Mouse (Mus musculus) embryonic facial prominence, embryonic 13.5 days (tissue): ENCODE measurements around the gene Prss38. TPM values are rescaled to one million over a fixed set of nuclear protein-coding genes. Genes with fewer than 3 reads are reported as not detected.

ENCODE experiments used
- ATAC-seq: fragments of 200-750 bp; cut with Nextera tagmentation; 2 replicates; pipeline ENCODE4 v1.8.0; 2017; ENCODE audit warnings: low read depth; ENCODE audit not compliant: insufficient number of reproducible peaks, insufficient read depth, low FRiP score, low TSS enrichment
- H3K27ac ChIP-seq: fragments of 300-500 bp; sonication (generic); 2 replicates; pipeline ENCODE4 v1.5.1; 2015; ENCODE audit warnings: moderate library complexity, mild to moderate bottlenecking, inconsistent platforms
- H3K27me3 ChIP-seq: fragments of 300-500 bp; sonication (generic); 2 replicates; pipeline ENCODE4 v1.6.1; 2015; ENCODE audit warnings: mild to moderate bottlenecking, inconsistent platforms
- H3K36me3 ChIP-seq: fragments of 300-500 bp; sonication (generic); 2 replicates; pipeline ENCODE4 v1.6.1; 2015; ENCODE audit warnings: mild to moderate bottlenecking, inconsistent platforms
- H3K4me1 ChIP-seq: fragments of 300-500 bp; sonication (generic); 2 replicates; pipeline ENCODE4 v1.6.1; 2015; ENCODE audit warnings: inconsistent platforms
- H3K4me2 ChIP-seq: fragments of 300-500 bp; sonication (generic); 2 replicates; pipeline ENCODE4 v1.6.1; 2015; ENCODE audit warnings: moderate library complexity, mild to moderate bottlenecking, inconsistent platforms
- H3K4me3 ChIP-seq: fragments of 300-500 bp; sonication (generic); 2 replicates; pipeline ENCODE4 v1.5.1; 2015; ENCODE audit warnings: mild to moderate bottlenecking, inconsistent platforms
- H3K9ac ChIP-seq: fragments of 300-500 bp; sonication (generic); 2 replicates; pipeline ENCODE4 v1.6.1; 2015; ENCODE audit warnings: mild to moderate bottlenecking, inconsistent platforms
- H3K9me3 ChIP-seq: fragments of 300-500 bp; sonication (generic); 2 replicates; pipeline ENCODE4 v1.6.1; 2016; ENCODE audit warnings: inconsistent platforms
- WGBS: fragments of 180-500 bp; shearing (Covaris S2); methylation state at CpG from one replicate; pipeline ENCODE4 v1.1.7; 2015; ENCODE audit warnings: mixed read lengths; 5-methylcytosine and 5-hydroxymethylcytosine counted together
- polyA plus RNA-seq: library from polyadenylated mRNA; unstranded; fragments of >200 nt; fragmentation: Nextera tagmentation; extraction: Ambion mirVana; gene quantifications from 2 replicates; pipeline ENCODE4 v1.2.1, GENCODE M21; 2015

The Prss38 gene
- polyA plus RNA-seq, 1 experiment from 2014 or later, result not detected

- no peak overlapping the region for H3K4me3 ChIP-seq
- no peaks in the 10 kb centered on the region for H3K27me3 ChIP-seq
- H3K9me3 ChIP-seq, result no peaks in the 10 kb centered on the region
- no peak overlapping the region for H3K4me2 ChIP-seq
- 40% methylated on average over 22 of the region's 22 CpGs for WGBS
- peaks cover 5% of the 10 kb centered on the region; the same call in 1 of the 2 replicates for H3K36me3 ChIP-seq
- H3K27ac ChIP-seq, result peak overlapping the region; percentile 92
- 0 out of 2 replicates have a peak overlapping the region, but pooled peaks have one; percentile 16 for H3K9ac ChIP-seq
- no peak for ATAC-seq
- H3K4me1 ChIP-seq, result peaks cover 72% of the 10 kb centered on the region
These were observed 22.3 kb upstream of the Prss38 start for GRCm38 (mm10) chr11:59397536-59398371.

GRCm38 (mm10) chr11:59394451-59394850 lies 19.0 kb upstream of the Prss38 start:
- H3K4me3 ChIP-seq, result no peak overlapping the region
- no peak overlapping the region for H3K4me2 ChIP-seq
- H3K9ac ChIP-seq, result no peak overlapping the region
- H3K27ac ChIP-seq, result peak overlapping the region; percentile 91
- peaks cover 63% of the 10 kb centered on the region for H3K4me1 ChIP-seq
- ATAC-seq, result no peak
- no peaks in the 10 kb centered on the region for H3K9me3 ChIP-seq
- no peaks in the 10 kb centered on the region for H3K36me3 ChIP-seq
- 61% methylated on average over 5 of the region's 5 CpGs for WGBS
- H3K27me3 ChIP-seq, result no peaks in the 10 kb centered on the region

- ATAC-seq, result peak; percentile 80
- Histone ChIP-seq H3K27ac (peak overlapping the region; percentile 91), H3K4me1 (peaks cover 55% of the 10 kb centered on the region), H3K4me2 (peak overlapping the region; percentile 27; the same call in 1 of the 2 replicates), H3K27me3 (no peaks in the 10 kb centered on the region), H3K9ac (no peak overlapping the region), H3K36me3 (no peaks in the 10 kb centered on the region), H3K9me3 (no peaks in the 10 kb centered on the region), H3K4me3 (no peak overlapping the region)
- WGBS, result 11% methylated on average over 9 of the region's 9 CpGs
These were observed 18.1 kb upstream of the Prss38 start for GRCm38 (mm10) chr11:59393591-59393990.

DNA sequence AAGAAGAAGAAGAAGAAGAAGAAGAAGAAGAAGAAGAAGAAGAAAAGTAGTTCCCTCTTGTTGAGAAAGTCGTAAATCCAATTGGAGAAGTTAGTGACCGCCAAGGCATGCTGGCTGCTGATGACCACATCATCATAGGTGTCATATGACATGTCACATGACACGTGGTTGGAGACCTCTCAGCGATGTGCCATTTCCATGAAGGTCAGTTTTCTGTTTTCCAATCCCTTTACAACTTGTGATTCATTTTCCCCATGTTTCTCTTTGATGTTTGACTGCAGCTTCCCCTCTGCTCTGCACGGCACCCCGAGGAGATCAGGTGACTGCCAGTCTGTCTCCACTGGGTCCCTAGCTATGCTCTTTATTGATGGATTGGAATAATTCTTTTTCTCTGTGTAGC lies 16.8 kb upstream of the Prss38 start:
- Histone ChIP-seq H3K4me3 (no peak overlapping the region), H3K9ac (no peak overlapping the region), H3K9me3 (no peaks in the 10 kb centered on the region), H3K4me2 (no peak overlapping the region), H3K36me3 (no peaks in the 10 kb centered on the region), H3K27me3 (no peaks in the 10 kb centered on the region), H3K4me1 (peaks cover 50% of the 10 kb centered on the region), H3K27ac (peak overlapping the region; percentile 34)
- no peak for ATAC-seq
- 63% methylated on average over 6 of the region's 6 CpGs for WGBS

DNA sequence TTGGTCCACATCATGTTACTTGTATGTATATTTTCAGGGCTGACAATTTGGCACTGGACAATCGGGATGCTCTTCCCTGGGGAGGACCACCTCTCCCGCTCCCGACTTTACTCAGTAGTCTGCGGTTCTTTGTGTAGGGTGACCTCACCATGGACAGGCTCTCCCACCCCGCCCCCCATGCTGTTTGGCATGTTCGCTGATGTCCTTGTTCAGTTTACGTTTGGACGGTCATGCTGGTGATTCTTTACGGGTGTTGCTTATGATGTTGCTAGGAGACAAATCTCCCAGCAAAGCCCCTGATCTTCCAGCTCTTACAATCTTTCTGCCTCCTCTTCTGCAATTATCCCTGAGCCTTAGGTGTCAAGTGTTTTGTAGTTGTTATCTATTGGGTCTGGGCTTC lies 15.0 kb upstream of the Prss38 start:
- H3K27ac ChIP-seq, result no peak overlapping the region
- H3K4me1 ChIP-seq, result peaks cover 51% of the 10 kb centered on the region
- no peaks in the 10 kb centered on the region for H3K9me3 ChIP-seq
- no peak overlapping the region for H3K4me3 ChIP-seq
- no peak overlapping the region for H3K4me2 ChIP-seq
- WGBS, result 76% methylated on average over 9 of the region's 9 CpGs
- no peaks in the 10 kb centered on the region for H3K36me3 ChIP-seq
- no peak overlapping the region for H3K9ac ChIP-seq
- H3K27me3 ChIP-seq, result no peaks in the 10 kb centered on the region
- ATAC-seq, result no peak

DNA sequence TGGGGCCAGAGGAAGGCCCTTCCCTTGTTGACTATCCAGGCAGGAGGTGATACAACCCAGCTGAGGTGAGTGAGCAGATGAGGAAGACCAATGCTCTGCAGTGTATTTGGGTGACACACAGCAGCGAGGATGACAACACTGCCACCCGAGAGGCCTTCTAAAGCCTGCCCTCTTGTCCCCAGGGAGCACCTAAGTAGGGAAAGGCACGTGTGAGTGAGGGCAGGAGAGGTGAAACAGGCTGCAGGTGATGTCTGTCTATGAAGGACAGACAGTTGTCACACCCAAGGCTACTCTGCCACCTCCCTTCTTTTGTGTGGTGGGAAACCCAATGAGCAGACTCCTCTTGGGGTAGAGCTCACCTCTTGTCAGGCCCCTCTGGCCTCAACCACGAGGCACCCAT lies 14.2 kb upstream of the Prss38 start:
- no peak for ATAC-seq
- 70% methylated on average over 4 of the region's 4 CpGs for WGBS
- Histone ChIP-seq H3K4me3 (no peak overlapping the region), H3K9ac (no peak overlapping the region), H3K4me1 (peaks cover 56% of the 10 kb centered on the region), H3K36me3 (no peaks in the 10 kb centered on the region), H3K4me2 (no peak overlapping the region), H3K27me3 (no peaks in the 10 kb centered on the region), H3K27ac (no peak overlapping the region), H3K9me3 (no peaks in the 10 kb centered on the region)

DNA sequence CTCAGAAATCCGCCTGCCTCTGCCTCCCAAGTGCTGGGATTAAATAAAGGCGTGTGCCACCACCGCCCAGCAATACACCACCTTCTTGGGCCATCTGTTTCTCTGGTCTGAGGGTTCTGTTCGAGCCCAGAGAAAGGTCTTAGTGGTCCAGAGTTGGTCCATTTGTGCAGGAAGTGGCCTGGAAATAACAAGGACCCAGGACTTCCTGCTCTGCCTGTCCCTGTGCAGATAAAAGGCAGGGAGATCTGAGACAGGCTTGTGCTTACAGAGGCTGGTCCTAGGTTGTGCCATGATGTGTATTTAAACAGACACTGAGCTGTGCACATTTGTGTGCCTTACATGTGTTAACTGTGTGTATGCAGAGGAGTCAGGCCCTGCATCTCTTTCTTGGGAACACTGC lies 13.3 kb upstream of the Prss38 start:
- Histone ChIP-seq H3K27me3 (no peaks in the 10 kb centered on the region), H3K4me3 (no peak overlapping the region), H3K27ac (no peak overlapping the region), H3K9ac (no peak overlapping the region), H3K9me3 (no peaks in the 10 kb centered on the region), H3K36me3 (no peaks in the 10 kb centered on the region), H3K4me1 (peaks cover 56% of the 10 kb centered on the region), H3K4me2 (no peak overlapping the region)
- no peak for ATAC-seq
- 75% methylated on average over 4 of the region's 4 CpGs for WGBS

GRCm38 (mm10) chr11:59387471-59387870 lies 12.0 kb upstream of the Prss38 start:
- Histone ChIP-seq H3K9ac (no peak overlapping the region), H3K27me3 (no peaks in the 10 kb centered on the region), H3K27ac (0 out of 2 replicates have a peak overlapping the region, but pooled peaks have one; percentile 44), H3K4me1 (peaks cover 48% of the 10 kb centered on the region), H3K9me3 (no peaks in the 10 kb centered on the region), H3K4me2 (no peak overlapping the region), H3K36me3 (no peaks in the 10 kb centered on the region), H3K4me3 (no peak overlapping the region)
- 13% methylated on average over 4 of the region's 4 CpGs for WGBS
- no peak for ATAC-seq

GRCm38 (mm10) chr11:59385123-59385522 lies 9.7 kb upstream of the Prss38 start:
- Histone ChIP-seq H3K9ac (0 out of 2 replicates have a peak overlapping the region, but pooled peaks have one; percentile 36), H3K27ac (peak overlapping the region; percentile 44; the same call in 1 of the 2 replicates), H3K4me1 (peaks cover 37% of the 10 kb centered on the region), H3K4me3 (no peak overlapping the region), H3K36me3 (no peaks in the 10 kb centered on the region), H3K9me3 (no peaks in the 10 kb centered on the region), H3K27me3 (no peaks in the 10 kb centered on the region), H3K4me2 (no peak overlapping the region; the same call in 1 of the 2 replicates)
- WGBS, result 7% methylated on average over 8 of the region's 8 CpGs
- no peak for ATAC-seq

GRCm38 (mm10) chr11:59384441-59384959 lies 9.0 kb upstream of the Prss38 start:
- Histone ChIP-seq H3K9ac (0 out of 2 replicates have a peak overlapping the region, but pooled peaks have one; percentile 36), H3K4me1 (peaks cover 37% of the 10 kb centered on the region), H3K4me3 (no peak overlapping the region), H3K36me3 (no peaks in the 10 kb centered on the region), H3K4me2 (no peak overlapping the region), H3K9me3 (no peaks in the 10 kb centered on the region), H3K27ac (peak overlapping the region; percentile 44), H3K27me3 (no peaks in the 10 kb centered on the region)
- WGBS, result 11% methylated on average over 7 of the region's 7 CpGs
- no peak for ATAC-seq

DNA sequence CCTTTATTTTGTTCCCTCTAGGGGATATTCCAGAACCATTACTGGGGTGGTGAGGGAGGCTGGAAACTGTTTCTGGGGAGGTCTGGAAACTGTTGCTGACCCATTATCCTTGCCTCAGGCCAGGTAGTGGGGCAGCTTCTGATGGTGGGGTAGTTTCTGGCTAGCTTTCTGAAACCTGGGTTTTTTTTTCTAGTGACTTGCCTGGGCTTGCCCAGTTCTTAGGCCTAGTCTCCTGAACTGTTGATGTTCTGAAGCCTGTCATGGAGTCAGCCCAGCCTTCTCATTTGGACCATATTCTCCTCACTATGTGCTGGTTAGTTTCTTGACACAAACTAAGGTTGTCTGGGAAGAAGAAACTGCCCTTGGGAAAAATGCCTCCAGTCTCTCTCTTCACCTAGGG lies 4.1 kb upstream of the Prss38 start:
- no peak overlapping the region for H3K4me3 ChIP-seq
- H3K36me3 ChIP-seq, result no peaks in the 10 kb centered on the region
- peaks cover 18% of the 10 kb centered on the region for H3K4me1 ChIP-seq
- ATAC-seq, result no peak
- H3K9ac ChIP-seq, result no peak overlapping the region
- no peaks in the 10 kb centered on the region for H3K9me3 ChIP-seq
- no peak overlapping the region for H3K4me2 ChIP-seq
- H3K27ac ChIP-seq, result no peak overlapping the region
- no peaks in the 10 kb centered on the region for H3K27me3 ChIP-seq

DNA sequence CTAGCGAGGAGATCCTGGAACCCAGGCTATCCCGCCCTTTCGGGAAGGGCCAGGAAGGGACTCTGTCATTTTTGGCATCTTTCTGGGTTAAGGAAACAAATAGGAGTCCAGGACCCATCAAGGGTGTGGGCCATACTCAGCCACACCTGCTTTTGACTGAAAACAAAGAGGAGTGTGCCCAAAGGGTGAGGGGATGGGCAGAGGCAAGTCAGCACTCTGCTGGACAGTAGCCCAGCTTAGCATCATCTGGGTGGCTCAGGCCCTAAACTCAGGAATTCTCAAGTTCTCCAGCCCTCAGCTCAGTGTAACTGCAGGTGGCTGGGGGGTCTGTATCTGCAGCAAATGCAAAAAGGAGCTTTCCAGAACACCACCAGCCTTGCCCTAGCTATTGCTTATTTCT lies 2.5 kb upstream of the Prss38 start:
- no peaks in the 10 kb centered on the region for H3K36me3 ChIP-seq
- H3K9me3 ChIP-seq, result no peaks in the 10 kb centered on the region
- no peak for ATAC-seq
- no peak overlapping the region for H3K4me2 ChIP-seq
- no peak overlapping the region for H3K9ac ChIP-seq
- H3K4me1 ChIP-seq, result peaks cover 11% of the 10 kb centered on the region
- no peak overlapping the region for H3K27ac ChIP-seq
- H3K27me3 ChIP-seq, result no peaks in the 10 kb centered on the region
- WGBS, result 86% methylated on average over 3 of the region's 3 CpGs
- no peak overlapping the region for H3K4me3 ChIP-seq
